In genomic region chr1:167269350-167269811, GRCm38 (mm10) we compare ENCODE assay signal across 8 mouse cellular contexts. TPM values are rescaled to one million over a fixed set of nuclear protein-coding genes. Genes with fewer than 3 reads are reported as not detected.
A peak's percentile ranks its signal among the peaks of the same experiment; 100 is the strongest.
DNase-seq lines count a peak whose midpoint lies in the region; ATAC-seq and TF ChIP-seq lines count a peak whose summit lies in the region.

No protein-coding gene starts in this region.

- TF ChIP-seq CTCF in forebrain, postnatal 0 days (IDR thresholded peaks at IDR 0.05; ENCODE audit: low read depth) = no peak
- no peak for TF ChIP-seq CTCF in kidney, adult 2 months (conservative IDR thresholded peaks at IDR 0.05; ENCODE audit: insufficient read depth, insufficient read length, low read depth, low read length)

- peaks cover 27% of the 10 kb centered on the region for H3K4me1 ChIP-seq in forebrain, postnatal 0 days (ENCODE audit: insufficient read depth)
- peaks cover 56% of the 10 kb centered on the region for H3K4me1 ChIP-seq in lung, embryonic 15.5 days
- H3K4me1 ChIP-seq in stomach, embryonic 16.5 days (ENCODE audit: control insufficient read depth, insufficient read depth, low read length) = peaks cover 56% of the 10 kb centered on the region
- H3K4me1 ChIP-seq in kidney, adult 2 months (ENCODE audit: control insufficient read depth, insufficient read depth, low read length) = peaks cover 7% of the 10 kb centered on the region

- peak; percentile 5 for ATAC-seq in forebrain, postnatal 0 days
- peak; percentile 33; the same call in 1 of the 2 replicates for ATAC-seq in lung, embryonic 15.5 days (ENCODE audit: borderline replicate concordance, extremely low read depth, low FRiP score, low TSS enrichment)
- ATAC-seq in stomach, embryonic 16.5 days (ENCODE audit: insufficient read depth, low FRiP score) = 0 out of 2 replicates have a peak, but pooled peaks have one; percentile 34

- peak; percentile 30 for DNase-seq in 3134 (ENCODE audit: extremely low read depth, insufficient read length, low spot score)
- DNase-seq in CD4-positive, CD25-positive, alpha-beta regulatory T cell, adult 2 months (ENCODE audit: low read depth, low spot score) = peak; percentile 64
- DNase-seq in forebrain, postnatal 0 days = no peak
- no peak for DNase-seq in left cerebral cortex, adult 18-20 months (ENCODE audit: low spot score in 2 of 2)
- no peak for DNase-seq in kidney, adult 2 months
- no peak for DNase-seq in ovary, postnatal 14 days (ENCODE audit: low spot score)

- peak overlapping the region; percentile 83 for H3K27ac ChIP-seq in forebrain, postnatal 0 days (ENCODE audit: low read depth, low read length)
- peak overlapping the region; percentile 93 for H3K27ac ChIP-seq in lung, embryonic 15.5 days
- peak overlapping the region; percentile 73 for H3K27ac ChIP-seq in stomach, embryonic 16.5 days (ENCODE audit: low read length)
- H3K27ac ChIP-seq in kidney, adult 2 months (ENCODE audit: insufficient read depth, low read depth, low read length) = no peak overlapping the region

- no peaks in the 10 kb centered on the region for H3K36me3 ChIP-seq in forebrain, postnatal 0 days (ENCODE audit: insufficient read depth)
- no peaks in the 10 kb centered on the region for H3K36me3 ChIP-seq in lung, embryonic 15.5 days
- H3K36me3 ChIP-seq in stomach, embryonic 16.5 days (ENCODE audit: control insufficient read depth, insufficient read depth, low read length) = no peaks in the 10 kb centered on the region
- no peaks in the 10 kb centered on the region for H3K36me3 ChIP-seq in kidney, adult 2 months (ENCODE audit: control insufficient read depth, insufficient read depth, low read length)

- WGBS in forebrain, postnatal 0 days = 28% methylated on average over 14 of the region's 14 CpGs
- 27% methylated on average over 14 of the region's 14 CpGs for whole genome bisulfite sequencing in lung, embryonic 15.5 days
- WGBS in stomach, embryonic 16.5 days = 24% methylated on average over 14 of the region's 14 CpGs
- 25% methylated on average over 14 of the region's 14 CpGs for WGBS in kidney, adult 2 months

- no peaks in the 10 kb centered on the region for H3K9me3 ChIP-seq in forebrain, postnatal 0 days (ENCODE audit: low read length)
- no peaks in the 10 kb centered on the region for H3K9me3 ChIP-seq in lung, embryonic 15.5 days
- no peaks in the 10 kb centered on the region for H3K9me3 ChIP-seq in stomach, embryonic 16.5 days (replicated peaks; ENCODE audit: control insufficient read depth, low read length)

- no peak for TF ChIP-seq POLR2A in kidney, adult 2 months (IDR thresholded peaks at IDR 0.05; ENCODE audit: low read depth, low read length)

- no peaks in the 10 kb centered on the region for H3K27me3 ChIP-seq in forebrain, postnatal 0 days (ENCODE audit: insufficient read depth, low read length)
- no peaks in the 10 kb centered on the region for H3K27me3 ChIP-seq in lung, embryonic 15.5 days
- H3K27me3 ChIP-seq in stomach, embryonic 16.5 days (ENCODE audit: control insufficient read depth, insufficient read depth, low read length) = no peaks in the 10 kb centered on the region
- no peaks in the 10 kb centered on the region for H3K27me3 ChIP-seq in kidney, adult 2 months (replicated peaks; ENCODE audit: control insufficient read depth, insufficient read depth, low read length)

- H3K9ac ChIP-seq in forebrain, postnatal 0 days = no peak overlapping the region
- 0 out of 2 replicates have a peak overlapping the region, but pooled peaks have one; percentile 1 for H3K9ac ChIP-seq in lung, embryonic 15.5 days
- H3K9ac ChIP-seq in stomach, embryonic 16.5 days (ENCODE audit: low read length) = peak overlapping the region; percentile 40

- no peak overlapping the region for H3K4me3 ChIP-seq in forebrain, postnatal 0 days (ENCODE audit: low read depth, low read length)
- peak overlapping the region; percentile 9; the same call in 1 of the 2 replicates for H3K4me3 ChIP-seq in lung, embryonic 15.5 days
- H3K4me3 ChIP-seq in stomach, embryonic 16.5 days (replicated peaks; ENCODE audit: low read length) = peak overlapping the region; percentile 4; the same call in 1 of the 2 replicates
- H3K4me3 ChIP-seq in kidney, adult 2 months (ENCODE audit: insufficient read depth, low read depth, low read length) = no peak overlapping the region

- peak overlapping the region; percentile 53; the same call in 1 of the 2 replicates for H3K4me2 ChIP-seq in forebrain, postnatal 0 days (ENCODE audit: low read depth)
- H3K4me2 ChIP-seq in lung, embryonic 15.5 days = peak overlapping the region; percentile 58
- H3K4me2 ChIP-seq in stomach, embryonic 16.5 days (ENCODE audit: low read depth, low read length) = peak overlapping the region; percentile 58

RNA-seq across cellular contexts. Expression of gene Uck2, which starts 15.7 kb away (rescaled TPM):
- total RNA-seq in forebrain, postnatal 0 days (2014; rRNA removed) = 80.7 and 82.2 TPM in 2 replicates
- 48.2 and 59.3 TPM in 2 replicates for polyA plus RNA-seq in forebrain, postnatal 0 days (2015; fragmentation: Nextera tagmentation; extraction: Ambion mirVana)
- polyA plus RNA-seq in lung, embryonic 15.5 days (2015; fragmentation: Nextera tagmentation; extraction: Ambion mirVana) = 79.2 and 85.4 TPM in 2 replicates
- polyA plus RNA-seq in stomach, embryonic 16.5 days (2015; fragmentation: Nextera tagmentation; extraction: Ambion mirVana) = 65.4 and 70.9 TPM in 2 replicates
- total RNA-seq in left cerebral cortex, adult 18-20 months (2021) = 10 to 100 TPM; 29.2 to 39.2 TPM
- 12.8 and 17.5 TPM in 2 replicates for polyA plus RNA-seq in kidney, adult 2 months (2012; rRNA removed)

RNA-seq across cellular contexts. Expression of gene Tmco1, which starts 38.8 kb away (rescaled TPM):
- 55.2 and 60.4 TPM in 2 replicates for total RNA-seq in forebrain, postnatal 0 days (2014; rRNA removed)
- 70.0 and 76.7 TPM in 2 replicates for polyA plus RNA-seq in forebrain, postnatal 0 days (2015; fragmentation: Nextera tagmentation; extraction: Ambion mirVana)
- polyA plus RNA-seq in lung, embryonic 15.5 days (2015; fragmentation: Nextera tagmentation; extraction: Ambion mirVana) = 101 TPM in 2 replicates
- 112 TPM in 2 replicates for polyA plus RNA-seq in stomach, embryonic 16.5 days (2015; fragmentation: Nextera tagmentation; extraction: Ambion mirVana)
- 10 to 100 TPM; 46.0 to 51.6 TPM for total RNA-seq in left cerebral cortex, adult 18-20 months (2021)
- polyA plus RNA-seq in kidney, adult 2 months (2012; rRNA removed) = 96.7 and 127 TPM in 2 replicates

Comparison
In these comparisons a context has a peak if more than half of its experiments do, and no peak if none do; other contexts are left out.
1. DNase-seq: peak in 3134 (single experiment) and CD4-positive, CD25-positive, alpha-beta regulatory T cell, adult 2 months (single experiment); none in forebrain, postnatal 0 days (single experiment), left cerebral cortex, adult 18-20 months (0 of 2), kidney, adult 2 months (single experiment) and ovary, postnatal 14 days (single experiment).
2. H3K4me3 ChIP-seq: peak in lung, embryonic 15.5 days (single experiment) and stomach, embryonic 16.5 days (single experiment); none in forebrain, postnatal 0 days (single experiment) and kidney, adult 2 months (single experiment).
3. Peak in every context shown above with its lines, with median percentiles within 50 percentile points of each other: ATAC-seq and H3K4me2 ChIP-seq.